Comparison of ENCODE assay signal across 9 mouse cellular contexts in genomic region chr3:97585383-97586160, GRCm38 (mm10). TPM values are rescaled to one million over a fixed set of nuclear protein-coding genes. Genes with fewer than 3 reads are reported as not detected.
DNase-seq lines count a peak whose midpoint lies in the region; ATAC-seq and TF ChIP-seq lines count a peak whose summit lies in the region.
"Had no signal": no experiment of that assay in that cellular context is flagged by ENCODE, and none has a peak within 500 bp of the region (broad histone marks: within the 10 kb centered on the region; RNA-seq: fewer than 3 reads in every experiment).

No protein-coding gene starts in this region.

- H3K27ac ChIP-seq in bone marrow macrophage, adult 2 months (ENCODE audit: insufficient read depth, low read depth, low read length): no peak overlapping the region
- no peak overlapping the region for H3K27ac ChIP-seq in embryonic facial prominence, embryonic 15.5 days (replicated peaks)
- H3K27ac ChIP-seq in heart, embryonic 10.5 days: no peak overlapping the region
- no peak overlapping the region for H3K27ac ChIP-seq in kidney, postnatal 0 days
- no peak overlapping the region for H3K27ac ChIP-seq in liver, embryonic 11.5 days (ENCODE audit: low read depth, low read length)
- H3K27ac ChIP-seq in neural tube, embryonic 11.5 days (ENCODE audit: low read depth, low read length): no peak overlapping the region
- H3K27ac ChIP-seq in stomach, embryonic 16.5 days (ENCODE audit: low read length): no peak overlapping the region

- H3K27me3 ChIP-seq in embryonic facial prominence, embryonic 15.5 days: no peaks in the 10 kb centered on the region
- no peaks in the 10 kb centered on the region for H3K27me3 ChIP-seq in heart, embryonic 10.5 days (ENCODE audit: insufficient read depth, poor library complexity, severe bottlenecking)
- no peaks in the 10 kb centered on the region for H3K27me3 ChIP-seq in kidney, postnatal 0 days (ENCODE audit: insufficient read depth, low read length)
- H3K27me3 ChIP-seq in liver, embryonic 11.5 days (replicated peaks; ENCODE audit: control insufficient read depth, insufficient read depth, low read length): no peaks in the 10 kb centered on the region
- H3K27me3 ChIP-seq in neural tube, embryonic 11.5 days (ENCODE audit: control insufficient read depth, insufficient read depth, low read length): no peaks in the 10 kb centered on the region
- H3K27me3 ChIP-seq in stomach, embryonic 16.5 days (ENCODE audit: control insufficient read depth, insufficient read depth, low read length): no peaks in the 10 kb centered on the region

- no peaks in the 10 kb centered on the region for H3K9me3 ChIP-seq in embryonic facial prominence, embryonic 15.5 days (replicated peaks)
- H3K9me3 ChIP-seq in heart, embryonic 10.5 days: no peaks in the 10 kb centered on the region
- H3K9me3 ChIP-seq in kidney, postnatal 0 days (replicated peaks; ENCODE audit: low read length): no peaks in the 10 kb centered on the region
- H3K9me3 ChIP-seq in liver, embryonic 11.5 days (ENCODE audit: control insufficient read depth, low read length): no peaks in the 10 kb centered on the region
- no peaks in the 10 kb centered on the region for H3K9me3 ChIP-seq in neural tube, embryonic 11.5 days (ENCODE audit: control insufficient read depth, low read length)
- no peaks in the 10 kb centered on the region for H3K9me3 ChIP-seq in stomach, embryonic 16.5 days (replicated peaks; ENCODE audit: control insufficient read depth, low read length)

- H3K4me3 ChIP-seq in bone marrow macrophage, adult 2 months (ENCODE audit: insufficient read depth, low read length): no peak overlapping the region
- H3K4me3 ChIP-seq in embryonic facial prominence, embryonic 15.5 days (replicated peaks): no peak overlapping the region
- H3K4me3 ChIP-seq in heart, embryonic 10.5 days: no peak overlapping the region
- H3K4me3 ChIP-seq in kidney, postnatal 0 days (replicated peaks; ENCODE audit: low read depth, low read length): no peak overlapping the region
- H3K4me3 ChIP-seq in liver, embryonic 11.5 days (ENCODE audit: low read depth, low read length): no peak overlapping the region
- H3K4me3 ChIP-seq in neural tube, embryonic 11.5 days (ENCODE audit: low read depth, low read length): no peak overlapping the region
- H3K4me3 ChIP-seq in stomach, embryonic 16.5 days (replicated peaks; ENCODE audit: low read length): no peak overlapping the region
- H3K4me3 ChIP-seq: erythroblast, embryonic 14.5 days had no signal

- TF ChIP-seq POLR2A in bone marrow macrophage, adult 2 months (IDR thresholded peaks at IDR 0.05; ENCODE audit: borderline replicate concordance, low read depth, low read length): no peak

- H3K4me1 ChIP-seq in bone marrow macrophage, adult 2 months (ENCODE audit: control insufficient read depth, insufficient read depth, low read length): no peaks in the 10 kb centered on the region
- H3K4me1 ChIP-seq in embryonic facial prominence, embryonic 15.5 days: no peaks in the 10 kb centered on the region
- H3K4me1 ChIP-seq in heart, embryonic 10.5 days: no peaks in the 10 kb centered on the region
- no peaks in the 10 kb centered on the region for H3K4me1 ChIP-seq in kidney, postnatal 0 days (replicated peaks; ENCODE audit: insufficient read depth, low read length)
- H3K4me1 ChIP-seq in liver, embryonic 11.5 days (replicated peaks; ENCODE audit: control insufficient read depth, insufficient read depth, low read length): no peaks in the 10 kb centered on the region
- no peaks in the 10 kb centered on the region for H3K4me1 ChIP-seq in neural tube, embryonic 11.5 days (ENCODE audit: control insufficient read depth, insufficient read depth, low read length)
- H3K4me1 ChIP-seq in stomach, embryonic 16.5 days (ENCODE audit: control insufficient read depth, insufficient read depth, low read length): no peaks in the 10 kb centered on the region

- H3K9ac ChIP-seq in embryonic facial prominence, embryonic 15.5 days: no peak overlapping the region
- no peak overlapping the region for H3K9ac ChIP-seq in kidney, postnatal 0 days (ENCODE audit: low read depth, low read length)
- H3K9ac ChIP-seq in liver, embryonic 11.5 days (ENCODE audit: low read depth, low read length): no peak overlapping the region
- H3K9ac ChIP-seq in neural tube, embryonic 11.5 days (ENCODE audit: low read length): no peak overlapping the region
- no peak overlapping the region for H3K9ac ChIP-seq in stomach, embryonic 16.5 days (ENCODE audit: low read length)

- ATAC-seq in embryonic facial prominence, embryonic 15.5 days (ENCODE audit: insufficient number of reproducible peaks, low FRiP score, low TSS enrichment, low read depth): 0 out of 2 replicates have a peak, but pooled peaks have one; percentile 60
- no peak; the same call in 1 of the 2 replicates for ATAC-seq in kidney, postnatal 0 days (replicated peaks; ENCODE audit: low FRiP score, low read depth)
- 0 out of 2 replicates have a peak, but pooled peaks have one; percentile 51 for ATAC-seq in liver, embryonic 11.5 days (replicated peaks; ENCODE audit: low FRiP score)
- 0 out of 2 replicates have a peak, but pooled peaks have one; percentile 45 for ATAC-seq in neural tube, embryonic 11.5 days (ENCODE audit: insufficient read depth, low FRiP score, low TSS enrichment)
- ATAC-seq in stomach, embryonic 16.5 days (ENCODE audit: insufficient read depth, low FRiP score): peak; percentile 67; the same call in 1 of the 2 replicates

- TF ChIP-seq CTCF in bone marrow macrophage, adult 2 months (IDR thresholded peaks at IDR 0.05; ENCODE audit: low read depth, low read length): peak; percentile 79
- peak; percentile 84 for TF ChIP-seq CTCF in kidney, postnatal 0 days (IDR thresholded peaks at IDR 0.05; ENCODE audit: low read depth)

- peak; percentile 60 for DNase-seq in CD4-positive helper T cell, adult 2 months (ENCODE audit: low read depth, low spot score)
- DNase-seq in heart, embryonic 10.5 days (ENCODE audit: low spot score): peak; percentile 88
- peak; percentile 87 for DNase-seq in kidney, postnatal 0 days (ENCODE audit: low spot score)
- peak; percentile 51 for DNase-seq in liver, embryonic 11.5 days (ENCODE audit: low spot score)
- DNase-seq in neural tube, embryonic 11.5 days (ENCODE audit: low spot score): peak; percentile 86

- H3K36me3 ChIP-seq in embryonic facial prominence, embryonic 15.5 days: peaks cover 35% of the 10 kb centered on the region
- peaks cover 72% of the 10 kb centered on the region for H3K36me3 ChIP-seq in heart, embryonic 10.5 days
- H3K36me3 ChIP-seq in kidney, postnatal 0 days (ENCODE audit: insufficient read depth, low read length): peaks cover 27% of the 10 kb centered on the region
- H3K36me3 ChIP-seq in liver, embryonic 11.5 days (ENCODE audit: control insufficient read depth, insufficient read depth, low read length): peaks cover 21% of the 10 kb centered on the region; the same call in 1 of the 2 replicates
- peaks cover 2% of the 10 kb centered on the region; the same call in 1 of the 2 replicates for H3K36me3 ChIP-seq in neural tube, embryonic 11.5 days (ENCODE audit: control insufficient read depth, insufficient read depth, low read length)
- 0 out of 2 replicates have a peak, but pooled peaks cover 3% of the 10 kb centered on the region for H3K36me3 ChIP-seq in stomach, embryonic 16.5 days (ENCODE audit: control insufficient read depth, insufficient read depth, low read length)

- WGBS in embryonic facial prominence, embryonic 15.5 days: 63% methylated on average over 18 of the region's 18 CpGs
- 70% methylated on average over 18 of the region's 18 CpGs for whole genome bisulfite sequencing in heart, embryonic 10.5 days
- 52% methylated on average over 18 of the region's 18 CpGs for WGBS in kidney, postnatal 0 days
- 65% methylated on average over 18 of the region's 18 CpGs for WGBS in liver, embryonic 11.5 days
- WGBS in neural tube, embryonic 11.5 days: 73% methylated on average over 18 of the region's 18 CpGs
- WGBS in stomach, embryonic 16.5 days: 56% methylated on average over 18 of the region's 18 CpGs

- no peak overlapping the region for H3K4me2 ChIP-seq in embryonic facial prominence, embryonic 15.5 days (replicated peaks)
- no peak overlapping the region for H3K4me2 ChIP-seq in kidney, postnatal 0 days (ENCODE audit: low read length)
- no peak overlapping the region for H3K4me2 ChIP-seq in liver, embryonic 11.5 days
- H3K4me2 ChIP-seq in neural tube, embryonic 11.5 days (ENCODE audit: low read depth): no peak overlapping the region
- no peak overlapping the region for H3K4me2 ChIP-seq in stomach, embryonic 16.5 days (ENCODE audit: low read depth, low read length)

RNA-seq across cellular contexts. Expression of gene Chd1l, which starts 24.4 kb away (rescaled TPM):
- polyA plus RNA-seq in bone marrow macrophage, adult 2 months (2012; ENCODE audit: insufficient read depth, insufficient read length, missing spikeins): 9.7 and 10.6 TPM in 2 replicates
- polyA plus RNA-seq in embryonic facial prominence, embryonic 15.5 days (2015; fragmentation: Nextera tagmentation; extraction: Ambion mirVana): 13.8 and 14.5 TPM in 2 replicates
- 21.7 and 22.8 TPM in 2 replicates for polyA plus RNA-seq in heart, embryonic 10.5 days (2016; fragmentation: Nextera tagmentation; extraction: Ambion mirVana)
- 15.1 and 16.4 TPM in 2 replicates for polyA plus RNA-seq in kidney, postnatal 0 days (2015; fragmentation: Nextera tagmentation; extraction: Ambion mirVana)
- polyA plus RNA-seq in liver, embryonic 11.5 days (2014; fragmentation: Nextera tagmentation; extraction: Ambion mirVana): 26.8 and 27.2 TPM in 2 replicates
- 17.6 and 18.6 TPM in 2 replicates for polyA plus RNA-seq in neural tube, embryonic 11.5 days (2014; fragmentation: Nextera tagmentation; extraction: Ambion mirVana)
- polyA plus RNA-seq in stomach, embryonic 16.5 days (2015; fragmentation: Nextera tagmentation; extraction: Ambion mirVana): 15.8 and 16.2 TPM in 2 replicates

RNA-seq across cellular contexts. Expression of gene Fmo5, which starts 43.0 kb away (rescaled TPM):
- polyA plus RNA-seq in bone marrow macrophage, adult 2 months (2012; ENCODE audit: insufficient read depth, insufficient read length, missing spikeins): 21.5 and 21.9 TPM in 2 replicates
- 3.7 and 4.2 TPM in 2 replicates for polyA plus RNA-seq in embryonic facial prominence, embryonic 15.5 days (2015; fragmentation: Nextera tagmentation; extraction: Ambion mirVana)
- polyA plus RNA-seq in heart, embryonic 10.5 days (2016; fragmentation: Nextera tagmentation; extraction: Ambion mirVana): 1.9 and 3.2 TPM in 2 replicates
- 9.1 and 12.6 TPM in 2 replicates for polyA plus RNA-seq in kidney, postnatal 0 days (2015; fragmentation: Nextera tagmentation; extraction: Ambion mirVana)
- polyA plus RNA-seq in liver, embryonic 11.5 days (2014; fragmentation: Nextera tagmentation; extraction: Ambion mirVana): 4.1 and 4.4 TPM in 2 replicates
- polyA plus RNA-seq in neural tube, embryonic 11.5 days (2014; fragmentation: Nextera tagmentation; extraction: Ambion mirVana): 0.94 and 1.2 TPM in 2 replicates
- polyA plus RNA-seq in stomach, embryonic 16.5 days (2015; fragmentation: Nextera tagmentation; extraction: Ambion mirVana): 9.8 and 10.4 TPM in 2 replicates
